Mouse (Mus musculus) CH12F3 (cell line): Measurements from ENCODE around the gene Tubal3.

Experiments used
- in situ Hi-C: fragments of 300-500 bp; cut with MboI; formaldehyde crosslinking; loops from 2 replicates; pipeline ENCODE4 v1.14.3; 2020; ENCODE audit warnings: low sequenced_read_pairs

Gene Tubal3

DNA sequence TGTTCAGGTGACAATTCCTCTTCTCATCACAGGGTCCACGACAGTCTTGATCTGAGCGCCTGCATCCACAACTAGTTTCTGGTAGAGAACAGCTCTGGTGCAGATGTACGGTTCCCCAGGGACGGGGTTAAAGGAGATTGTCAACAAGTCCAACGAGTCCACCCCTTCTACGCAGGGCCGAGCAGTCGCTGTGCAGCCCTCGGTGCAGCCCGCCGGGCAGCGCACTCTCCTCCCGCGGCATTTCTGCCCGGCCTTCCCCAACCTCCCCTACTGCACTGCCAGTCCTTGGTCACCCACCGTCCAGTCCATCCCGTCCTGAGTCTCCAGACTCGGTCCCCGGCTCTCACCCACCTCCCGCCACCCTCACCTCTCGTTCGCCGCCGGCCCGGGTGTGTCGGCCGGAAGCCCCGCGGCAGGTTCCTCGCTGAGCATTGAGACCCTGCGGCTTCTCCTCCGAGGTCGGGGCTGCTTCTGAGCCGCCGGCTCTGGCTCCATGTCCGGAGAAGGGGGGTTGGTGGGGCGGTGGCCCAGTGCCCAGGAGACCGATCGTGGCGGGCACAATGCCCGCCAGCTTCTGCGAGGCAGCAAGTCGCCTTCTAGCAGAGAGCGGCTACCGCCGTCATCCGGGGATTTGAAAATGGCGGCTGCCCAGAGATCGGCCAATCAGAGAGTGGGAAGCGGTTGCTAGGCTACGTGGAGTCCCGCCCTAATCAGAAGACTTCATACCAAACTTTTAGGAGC is at the start of gene Tubal3, which contains the start of gene Net1:
Gene Tubal3 (plus strand): TSS at position 704 of the 741 bp plus-strand sequence.
Gene Net1 (minus strand): TSS at position 650 of the 741 bp plus-strand sequence.
- in situ Hi-C loops, result no loop called here

DNA sequence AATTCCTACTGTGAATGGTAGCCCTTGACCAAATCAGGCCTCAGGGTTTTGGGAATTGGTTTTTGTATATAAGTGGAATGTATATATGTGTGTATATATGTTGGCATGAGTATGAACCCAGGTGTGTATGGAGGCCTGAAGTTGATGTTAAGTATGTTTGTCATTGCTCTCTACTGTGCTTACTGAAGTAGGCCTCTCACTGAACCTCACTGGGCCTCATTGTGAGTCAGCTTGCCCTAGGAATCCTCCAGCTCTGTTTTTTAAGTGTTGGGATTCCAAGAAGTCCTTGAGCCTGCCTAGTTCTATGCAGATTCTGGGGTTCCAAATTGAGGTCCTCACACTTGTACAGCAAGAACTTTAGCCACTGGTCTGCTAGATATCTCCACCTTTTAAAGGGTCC is 48.2 kb upstream of the Tubal3 start:
- in situ Hi-C loops, result no loop called here

GRCm38 (mm10) chr13:3872832-3873231 is 45.2 kb upstream of the Tubal3 start:
- in situ Hi-C loops, result no loop called here

DNA sequence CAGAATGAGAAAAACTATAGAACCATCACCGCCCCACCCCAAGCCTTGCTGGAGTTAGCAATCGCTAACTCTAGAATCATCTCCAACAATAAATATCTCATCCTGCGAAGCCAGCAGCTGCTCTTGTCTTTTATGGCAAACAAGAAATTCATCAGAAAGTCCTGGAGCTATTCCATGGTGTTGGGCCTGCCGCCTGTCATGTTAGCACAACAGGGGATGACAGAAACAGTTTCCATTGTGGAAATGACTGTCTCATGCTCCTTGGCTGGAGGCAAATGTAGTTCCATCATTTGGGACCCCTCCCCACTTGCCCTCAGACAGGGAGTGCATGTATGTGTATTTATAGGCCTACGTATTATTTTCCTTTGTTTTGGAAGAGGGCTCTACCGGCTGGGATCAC is 41.6 kb upstream of the Tubal3 start:
- in situ Hi-C loops, result no loop called here

- in situ Hi-C loops, result no loop called here
Measured at GRCm38 (mm10) chr13:3877185-3877584, 40.9 kb upstream of the Tubal3 start.

GRCm38 (mm10) chr13:3877679-3878220 is 40.3 kb upstream of the Tubal3 start:
- in situ Hi-C loops, result no loop called here

- in situ Hi-C loops, result no loop called here
Measured at GRCm38 (mm10) chr13:3886663-3887062, 31.4 kb upstream of the Tubal3 start.

DNA sequence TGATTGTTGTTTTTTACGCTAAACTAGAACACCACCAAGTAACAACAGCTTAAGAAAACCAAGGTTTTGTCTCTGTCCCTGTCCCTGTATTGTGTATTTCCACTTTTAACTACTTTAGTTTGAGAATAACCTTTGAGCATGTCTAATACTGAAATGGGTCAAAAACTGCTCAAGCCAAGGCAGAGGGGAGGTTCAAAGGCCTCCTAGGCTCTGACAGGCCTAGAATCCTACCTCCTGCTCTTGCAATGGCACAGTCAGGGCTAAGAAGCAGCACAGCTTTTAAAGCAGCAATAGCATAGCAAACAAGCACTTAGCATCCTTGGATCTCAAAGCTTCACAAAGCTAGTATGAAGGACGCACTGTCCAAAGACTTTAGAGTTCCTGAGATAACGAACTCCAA is 29.0 kb upstream of the Tubal3 start:
- in situ Hi-C loops, result no loop called here

GRCm38 (mm10) chr13:3890061-3890460 is 28.0 kb upstream of the Tubal3 start:
- in situ Hi-C loops, result no loop called here

- in situ Hi-C loops, result no loop called here
Measured at GRCm38 (mm10) chr13:3891479-3892087, 26.5 kb upstream of the Tubal3 start.

DNA sequence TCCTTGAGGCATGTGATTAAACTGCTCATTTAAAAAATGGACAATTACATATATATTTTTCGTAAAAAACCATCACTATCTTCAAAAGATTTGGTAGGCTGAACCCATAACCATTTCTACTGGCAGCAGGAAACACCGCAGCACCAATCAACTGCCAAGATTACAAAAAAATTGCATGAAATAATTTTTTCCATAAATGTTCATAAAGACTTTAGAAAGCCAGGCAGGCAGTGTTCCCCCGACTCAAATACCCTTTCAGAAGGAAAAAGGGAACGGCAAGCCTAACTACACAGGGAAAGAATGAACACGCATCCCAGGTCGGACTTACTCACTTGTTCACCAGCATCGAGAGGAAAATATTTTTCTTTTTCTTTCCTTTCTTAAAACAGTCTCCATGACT is 25.5 kb upstream of the Tubal3 start:
- in situ Hi-C loops, result no loop called here

DNA sequence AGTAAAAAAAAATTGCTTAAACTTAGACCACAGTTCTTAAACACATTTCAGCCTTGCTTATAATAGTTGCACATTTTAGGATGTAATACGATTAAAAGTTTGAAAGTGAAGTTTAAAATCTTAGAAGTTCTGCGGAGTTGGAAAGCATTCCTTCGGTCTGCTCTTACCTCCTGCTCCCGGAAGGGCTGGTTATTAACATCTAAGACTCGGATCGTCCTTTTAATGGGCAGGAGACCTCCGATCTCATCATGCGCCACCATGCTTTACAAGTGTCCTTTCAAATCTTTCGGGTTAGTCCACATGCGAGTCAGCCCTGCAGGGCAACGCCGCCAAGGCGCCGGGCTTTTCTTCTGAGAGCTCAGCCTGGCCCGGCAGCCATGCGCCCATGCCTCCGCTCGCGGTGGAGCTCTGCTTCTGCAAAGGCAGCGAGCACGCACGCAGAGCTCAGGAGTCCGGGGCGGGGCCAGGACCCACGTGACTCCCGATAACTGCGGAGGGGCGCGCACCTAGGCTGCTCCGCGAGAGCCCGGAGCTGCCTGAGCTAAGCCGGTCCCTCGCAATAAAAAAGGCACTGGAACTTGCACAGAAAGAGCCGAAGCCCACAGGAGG is 24.8 kb upstream of the Tubal3 start:
- in situ Hi-C loops, result no loop called here

- in situ Hi-C loops, result no loop called here
Measured at GRCm38 (mm10) chr13:3894549-3894948, 23.5 kb upstream of the Tubal3 start.

GRCm38 (mm10) chr13:3895397-3895980 is 22.6 kb upstream of the Tubal3 start:
- in situ Hi-C loops, result loop anchor here (5.0 kb wide), 1 partner anchor 228 kb away; no protein-coding TSS in a partner anchor

- in situ Hi-C loops, result loop anchor here (5.0 kb wide), 1 partner anchor 229 kb away; no protein-coding TSS in a partner anchor
Measured at GRCm38 (mm10) chr13:3896032-3896431, 22.0 kb upstream of the Tubal3 start.

DNA sequence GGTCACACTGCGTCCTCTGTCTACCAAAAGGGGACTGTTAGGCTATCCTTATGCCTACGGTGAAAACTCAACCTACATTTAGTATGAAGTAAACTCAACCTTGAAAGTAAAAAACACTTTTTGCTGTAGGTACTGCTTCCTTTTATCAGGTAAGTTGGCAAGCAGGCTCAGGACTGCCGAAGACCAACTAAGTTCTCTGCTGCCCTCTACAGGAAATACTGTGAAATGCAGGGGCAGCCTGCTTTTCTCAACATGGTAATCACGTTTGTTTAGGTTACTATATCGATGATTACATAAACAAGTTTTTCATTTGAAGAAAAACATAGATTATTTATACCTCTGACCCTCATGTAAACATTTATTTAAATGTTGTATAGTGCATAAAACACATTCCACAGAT is 21.2 kb upstream of the Tubal3 start:
- in situ Hi-C loops, result loop anchor here (5.0 kb wide), 1 partner anchor 230 kb away; no protein-coding TSS in a partner anchor

GRCm38 (mm10) chr13:3898202-3898601 is 19.9 kb upstream of the Tubal3 start:
- in situ Hi-C loops, result loop anchor here (5.0 kb wide), 1 partner anchor 231 kb away; no protein-coding TSS in a partner anchor

GRCm38 (mm10) chr13:3899301-3899700 is 18.8 kb upstream of the Tubal3 start:
- in situ Hi-C loops, result loop anchor here (5.0 kb wide), 1 partner anchor 232 kb away; no protein-coding TSS in a partner anchor

GRCm38 (mm10) chr13:3907151-3907696 is 10.8 kb upstream of the Tubal3 start:
- in situ Hi-C loops, result no loop called here

DNA sequence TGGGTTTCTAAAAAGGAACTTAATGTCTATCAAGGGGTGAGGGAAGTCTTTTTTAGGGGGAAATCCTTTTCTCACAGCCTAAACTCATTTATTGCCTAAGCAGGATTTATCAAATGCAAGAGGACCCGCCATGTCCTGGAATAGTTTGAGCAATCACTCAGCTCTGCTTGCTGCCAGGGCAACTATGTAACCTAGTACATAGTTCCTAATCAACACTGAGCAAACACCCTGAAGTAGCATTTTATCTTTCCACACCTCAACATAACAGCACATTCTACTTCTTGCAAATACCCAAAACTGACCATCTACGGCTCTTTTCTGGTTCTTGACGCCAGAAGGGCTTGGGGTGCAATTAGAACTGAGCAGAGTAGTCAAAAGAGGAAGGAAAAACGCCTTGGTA is 9.8 kb upstream of the Tubal3 start:
- in situ Hi-C loops, result no loop called here

DNA sequence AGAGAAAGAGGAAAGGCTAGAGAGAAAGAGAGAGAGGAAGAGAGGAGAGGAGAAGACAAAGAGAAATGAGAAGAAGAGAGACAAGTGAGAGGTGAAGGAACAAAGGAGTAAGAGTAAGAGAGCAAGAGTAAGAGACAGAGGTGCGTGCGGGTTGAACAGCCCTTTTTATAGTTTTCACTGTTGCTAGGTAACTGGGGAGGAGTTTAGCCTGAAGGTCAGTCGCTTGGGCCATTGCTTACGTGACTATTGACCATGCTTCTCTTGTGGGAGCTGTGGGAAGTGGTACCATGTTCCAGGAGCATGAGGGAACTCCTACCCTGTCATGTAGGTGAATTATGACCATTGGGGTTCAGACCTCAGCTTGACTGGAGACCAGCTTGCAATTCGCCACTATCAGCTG is 7.7 kb upstream of the Tubal3 start:
- in situ Hi-C loops, result no loop called here
